Mouse (Mus musculus): ENCODE results near the gene Hist1h3g. TPM values are rescaled to one million over a fixed set of nuclear protein-coding genes. Genes with fewer than 3 reads are reported as not detected.

Gene Hist1h3g
- total and polyA plus RNA-seq, 3 experiments = 5.2 to 441 TPM; not detected in 1

DNA sequence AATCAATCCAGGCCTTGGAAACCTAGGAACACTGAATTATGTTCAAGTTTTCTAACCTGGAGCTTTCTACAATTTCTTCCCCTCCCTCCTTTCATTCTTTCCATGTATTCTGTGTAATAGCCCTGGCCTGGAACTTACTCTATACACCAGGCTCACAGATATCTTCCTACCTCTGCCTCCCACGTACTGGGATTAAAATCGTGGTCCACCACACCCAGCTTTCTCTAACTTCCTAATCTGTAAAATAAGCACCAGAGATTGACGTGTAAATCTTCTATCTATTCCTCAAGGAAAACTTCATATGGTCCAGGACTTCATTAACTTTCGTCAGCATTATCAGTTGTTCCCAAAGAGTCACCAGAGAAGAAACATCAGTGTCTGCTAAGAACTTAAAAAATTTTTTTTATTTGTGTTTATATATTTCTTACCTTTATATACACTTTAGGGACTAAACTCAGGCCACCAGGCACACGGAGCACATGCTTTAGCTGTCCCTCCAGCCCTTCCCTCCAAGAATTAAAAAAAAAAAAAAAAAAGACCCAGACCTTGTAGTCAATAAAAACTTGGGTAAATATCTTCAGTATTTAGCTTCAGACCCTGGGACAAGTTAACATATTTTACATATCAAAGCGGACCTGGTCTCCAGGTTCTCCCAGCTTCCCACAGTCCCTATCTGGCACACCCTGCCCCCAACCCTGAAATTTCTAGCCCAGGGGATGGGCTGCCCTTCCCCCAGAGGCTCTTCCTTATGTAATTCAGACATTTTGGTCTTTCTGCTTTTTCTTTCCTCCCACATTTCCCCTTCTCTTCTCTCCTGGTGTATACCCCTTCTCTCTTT lies 47.2 kb downstream of the Hist1h3g start:
- Histone ChIP-seq H3K4me1 (ENCODE audit: control insufficient read depth in 1 of 2, insufficient read depth in 2 of 2, low read length in 2 of 2) (peaks cover 0 to 10% of the 10 kb centered on the region in 2 experiments; a peak in 2 of 4 replicates), H3K9ac (ENCODE audit: control insufficient read depth, low read depth, low read length, poor library complexity, severe bottlenecking) (peak overlapping the region; percentile 80), H3K36me3 (ENCODE audit: control insufficient read depth in 1 of 2, insufficient read depth in 2 of 2, low read length in 2 of 2) (peaks cover 0 to 45% of the 10 kb centered on the region in 2 experiments; a peak in 2 of 4 replicates), H3K9me3 (replicated peaks; ENCODE audit: insufficient read depth, low read length) (no peaks in the 10 kb centered on the region), H3K27ac (ENCODE audit: control insufficient read depth, low read depth, low read length) (peak overlapping the region; percentile 83), H3K27me3 (ENCODE audit: control insufficient read depth in 1 of 2, insufficient read depth in 2 of 2, low read length in 2 of 2) (no peaks in the 10 kb centered on the region), H3K4me3 (ENCODE audit: control insufficient read depth in 1 of 2, insufficient read depth in 1 of 2, low read depth in 2 of 2, low read length in 2 of 2) (peak overlapping the region in 1 of 2 experiments; percentile 21; a peak in 1 of 4 replicates), H3K79me2 (ENCODE audit: control insufficient read depth, insufficient read depth, low read length, poor library complexity) (no peaks in the 10 kb centered on the region; the same call in 1 of the 2 replicates)
- TF ChIP-seq POLR2A (IDR thresholded peaks at IDR 0.05; ENCODE audit: control insufficient read depth in 1 of 2, insufficient read depth in 1 of 2, low read depth in 1 of 2, low read length in 2 of 2, poor library complexity in 1 of 2) (peak in 1 of 2 experiments; percentile 6; a peak in 1 of 4 replicates), NRF1 (IDR thresholded peaks at IDR 0.05; ENCODE audit: insufficient read depth, low read depth, low read length, poor library complexity, severe bottlenecking) (no peak)
- DNase-seq (ENCODE audit: low read depth, low spot score) = peak; percentile 64

DNA sequence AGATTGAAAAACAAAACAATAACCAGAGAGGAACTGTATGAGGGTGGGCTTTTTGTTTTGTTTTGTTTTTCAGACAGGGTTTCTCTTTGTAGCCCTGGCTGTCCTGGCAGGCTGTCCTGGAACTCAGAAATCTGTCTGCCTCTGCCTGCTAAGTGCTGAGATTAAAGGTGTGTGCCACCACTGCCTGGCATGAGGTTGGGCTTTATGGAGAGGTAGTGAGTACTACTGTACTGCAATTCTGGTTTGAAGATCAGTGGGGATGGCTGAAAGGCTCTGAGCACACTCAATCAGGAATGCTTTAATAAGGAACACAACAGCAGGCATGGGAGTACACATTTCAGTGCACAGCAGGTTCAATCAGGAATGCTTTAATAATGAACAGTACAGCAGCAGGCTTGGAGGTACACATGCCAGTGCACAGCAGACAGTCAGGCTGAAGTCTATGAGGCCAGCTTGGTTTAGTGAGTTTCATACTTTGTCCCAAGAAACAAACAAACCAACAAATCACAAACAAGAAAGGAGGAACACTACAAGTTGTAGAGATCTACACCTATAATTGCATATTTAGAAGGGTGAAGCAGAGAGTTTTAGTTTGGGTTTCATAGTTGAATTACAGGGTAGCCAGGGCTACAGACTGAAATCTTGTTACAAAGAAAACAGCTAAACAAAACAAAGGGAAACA lies 48.3 kb downstream of the Hist1h3g start:
- TF ChIP-seq GATA1 (IDR thresholded peaks at IDR 0.05; ENCODE audit: low read depth, low read length) = no peak
- no peak for TF ChIP-seq SIN3A (IDR thresholded peaks at IDR 0.05; ENCODE audit: low read length)
- TF ChIP-seq JUND (IDR thresholded peaks at IDR 0.05; ENCODE audit: low read depth, low read length) = no peak
- no peak for TF ChIP-seq CTCF (IDR thresholded peaks at IDR 0.05 in 2 of 3, conservative IDR thresholded peaks at IDR 0.05 in 1 of 3; ENCODE audit: control insufficient read depth in 1 of 3, insufficient read depth in 1 of 3, low read depth in 2 of 3, low read length in 3 of 3, poor library complexity in 1 of 3, severe bottlenecking in 1 of 3)
- no peak for TF ChIP-seq NELFE (IDR thresholded peaks at IDR 0.05; ENCODE audit: low read depth, low read length)
- no peak for TF ChIP-seq TAL1 (IDR thresholded peaks at IDR 0.05; ENCODE audit: low read length)
- no peak for TF ChIP-seq MEF2A (IDR thresholded peaks at IDR 0.05; ENCODE audit: extremely low read depth, insufficient replicate concordance, low read depth, low read length, poor library complexity, severe bottlenecking)
- TF ChIP-seq RCOR1 (IDR thresholded peaks at IDR 0.05; ENCODE audit: low read depth, low read length) = no peak
- peak; percentile 50 for DNase-seq (ENCODE audit: low read depth, low spot score)
- peak overlapping the region; percentile 83 for H3K27ac ChIP-seq (ENCODE audit: control insufficient read depth, low read depth, low read length)

DNA sequence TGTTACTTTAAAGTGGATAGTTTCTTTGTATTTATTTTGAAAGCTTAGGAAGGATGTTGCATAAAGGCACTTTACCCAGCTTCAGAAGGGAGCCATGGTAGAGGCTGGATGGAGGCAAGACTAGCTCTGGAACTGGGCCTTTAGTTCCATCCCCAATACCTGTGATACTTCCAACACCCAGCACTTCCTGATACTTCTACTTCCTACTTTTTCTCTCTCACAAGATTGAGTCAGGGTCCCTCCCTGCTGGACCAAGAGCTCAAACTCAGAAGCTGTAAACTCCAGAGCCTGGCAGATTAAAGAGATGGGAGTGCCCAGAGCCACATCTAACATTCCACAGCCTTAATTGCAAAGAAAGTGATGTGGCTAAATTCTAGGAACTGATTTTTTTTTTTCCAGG lies 49.1 kb downstream of the Hist1h3g start:
- peak overlapping the region; percentile 80 for H3K9ac ChIP-seq (ENCODE audit: control insufficient read depth, low read depth, low read length, poor library complexity, severe bottlenecking)
- no peak for TF ChIP-seq CTCF (IDR thresholded peaks at IDR 0.05 in 2 of 3, conservative IDR thresholded peaks at IDR 0.05 in 1 of 3; ENCODE audit: control insufficient read depth in 1 of 3, insufficient read depth in 1 of 3, low read depth in 2 of 3, low read length in 3 of 3, poor library complexity in 1 of 3, severe bottlenecking in 1 of 3)
- 0 out of 2 replicates have a peak, but pooled peaks have one; percentile 35 for TF ChIP-seq TBP (IDR thresholded peaks at IDR 0.05; ENCODE audit: low read depth, low read length)
- peak overlapping the region; percentile 51 to 60 for H3K4me3 ChIP-seq (ENCODE audit: control insufficient read depth in 1 of 2, insufficient read depth in 1 of 2, low read depth in 2 of 2, low read length in 2 of 2)
- peak overlapping the region; percentile 98 for H3K27ac ChIP-seq (ENCODE audit: control insufficient read depth, low read depth, low read length)
- no peaks in the 10 kb centered on the region for H3K9me3 ChIP-seq (replicated peaks; ENCODE audit: insufficient read depth, low read length)
- no peaks in the 10 kb centered on the region for H3K27me3 ChIP-seq (ENCODE audit: control insufficient read depth in 1 of 2, insufficient read depth in 2 of 2, low read length in 2 of 2)
- H3K4me1 ChIP-seq (ENCODE audit: control insufficient read depth in 1 of 2, insufficient read depth in 2 of 2, low read length in 2 of 2) = peaks cover 0 to 10% of the 10 kb centered on the region in 2 experiments; a peak in 2 of 4 replicates
- DNase-seq (ENCODE audit: low read depth, low spot score) = peak; percentile 73
- H3K79me2 ChIP-seq (ENCODE audit: control insufficient read depth, insufficient read depth, low read length, poor library complexity) = no peaks in the 10 kb centered on the region; the same call in 1 of the 2 replicates
- H3K36me3 ChIP-seq (ENCODE audit: control insufficient read depth in 1 of 2, insufficient read depth in 2 of 2, low read length in 2 of 2) = peaks cover 0 to 37% of the 10 kb centered on the region in 2 experiments; a peak in 2 of 4 replicates

More for the DNA sequence above, 48.3 kb downstream of the Hist1h3g start:
- H3K4me3 ChIP-seq (ENCODE audit: control insufficient read depth in 1 of 2, insufficient read depth in 1 of 2, low read depth in 2 of 2, low read length in 2 of 2) = no peak overlapping the region
- no peaks in the 10 kb centered on the region for H3K27me3 ChIP-seq (ENCODE audit: control insufficient read depth in 1 of 2, insufficient read depth in 2 of 2, low read length in 2 of 2)
- peaks cover 0 to 40% of the 10 kb centered on the region in 2 experiments; a peak in 2 of 4 replicates for H3K36me3 ChIP-seq (ENCODE audit: control insufficient read depth in 1 of 2, insufficient read depth in 2 of 2, low read length in 2 of 2)
- H3K79me2 ChIP-seq (ENCODE audit: control insufficient read depth, insufficient read depth, low read length, poor library complexity) = no peaks in the 10 kb centered on the region; the same call in 1 of the 2 replicates
- peaks cover 0 to 10% of the 10 kb centered on the region in 2 experiments; a peak in 2 of 4 replicates for H3K4me1 ChIP-seq (ENCODE audit: control insufficient read depth in 1 of 2, insufficient read depth in 2 of 2, low read length in 2 of 2)
- peak overlapping the region; percentile 80 for H3K9ac ChIP-seq (ENCODE audit: control insufficient read depth, low read depth, low read length, poor library complexity, severe bottlenecking)
- no peaks in the 10 kb centered on the region for H3K9me3 ChIP-seq (replicated peaks; ENCODE audit: insufficient read depth, low read length)

Data from MEL (cell line).